Mouse (Mus musculus): ENCODE results near the gene Snrpf.

DNA sequence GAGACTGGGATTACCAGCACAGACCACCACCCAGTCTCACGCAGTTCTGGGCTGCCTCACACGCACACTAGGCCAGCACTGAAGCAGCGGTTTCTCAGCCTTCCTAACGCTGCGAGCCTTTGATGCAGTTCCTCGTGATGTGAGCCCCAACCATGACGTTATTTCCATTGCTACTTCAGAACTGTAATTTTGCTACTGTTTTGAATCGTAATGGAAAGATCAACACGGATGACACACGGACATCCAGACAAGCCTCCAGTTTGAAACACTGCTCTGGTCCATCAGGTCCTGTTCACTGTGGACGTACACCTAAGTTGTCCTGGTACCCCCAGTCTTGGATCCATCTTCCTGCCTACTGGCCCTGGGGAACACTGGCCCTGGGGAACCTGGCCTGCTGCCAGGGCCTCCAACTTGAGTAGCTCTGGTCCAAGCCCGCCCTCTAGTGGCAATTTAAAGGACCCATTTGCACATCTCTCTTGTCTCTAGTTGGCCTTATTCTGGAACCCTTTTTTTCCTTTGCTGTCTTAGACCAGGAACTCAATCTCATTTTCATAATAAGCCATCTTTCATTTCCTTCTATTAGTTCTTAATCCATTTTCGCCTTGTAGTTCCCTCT lies 12.1 kb downstream of the Snrpf start:
- TF ChIP-seq CTCF (IDR thresholded peaks at IDR 0.05; ENCODE audit: low read depth, low read length) (peak; percentile 91), POLR2A (IDR thresholded peaks at IDR 0.05; ENCODE audit: extremely low read depth, insufficient read depth, low read length) (no peak)

All from liver, adult 2 months (tissue).